Mouse (Mus musculus): ENCODE results near the gene Ss18l1. TPM values are rescaled to one million over a fixed set of nuclear protein-coding genes. Genes with fewer than 3 reads are reported as not detected.
A peak's percentile ranks its signal among the peaks of the same experiment; 100 is the strongest.

Ss18l1 gene
- 10 to 100 TPM; 38.0 to 40.6 TPM for total RNA-seq (2021)
- long read RNA-seq, full-length matches to known transcripts, result 12 of 48 reads
- long read RNA-seq, partial matches to known transcripts, result 3 of 48 reads
- long read RNA-seq, other reads (novel, unspliced or antisense), result 33 of 48 reads

- peak; percentile 89 to 91 for DNase-seq (ENCODE audit: low spot score in 2 of 2)
These were observed at the start of gene Ss18l1, which contains the start of gene Psma7 for GRCm38 (mm10) chr2:180042256-180042857. Gene Ss18l1 (plus strand): TSS chr2:180042509. Gene Psma7 (minus strand): TSS chr2:180042433.

GRCm38 (mm10) chr2:179993071-179993470 is 49.2 kb upstream of the Ss18l1 start:
- no peak for DNase-seq (ENCODE audit: low spot score in 2 of 2)

GRCm38 (mm10) chr2:179998431-179998830 is 43.9 kb upstream of the Ss18l1 start:
- DNase-seq (ENCODE audit: low spot score in 2 of 2), result no peak

GRCm38 (mm10) chr2:180001635-180002034 is 40.7 kb upstream of the Ss18l1 start:
- no peak for DNase-seq (ENCODE audit: low spot score in 2 of 2)

GRCm38 (mm10) chr2:180005656-180006351 is 36.5 kb upstream of the Ss18l1 start:
- DNase-seq (ENCODE audit: low spot score in 2 of 2), result no peak

- DNase-seq (ENCODE audit: low spot score in 2 of 2), result no peak
These were observed 35.8 kb upstream of the Ss18l1 start for GRCm38 (mm10) chr2:180006352-180007017.

- DNase-seq (ENCODE audit: low spot score in 2 of 2), result no peak
These were observed 31.6 kb upstream of the Ss18l1 start for GRCm38 (mm10) chr2:180010686-180011085.

- DNase-seq (ENCODE audit: low spot score in 2 of 2), result no peak
These were observed 30.9 kb upstream of the Ss18l1 start for GRCm38 (mm10) chr2:180011370-180011769.

GRCm38 (mm10) chr2:180013686-180014085 is 28.6 kb upstream of the Ss18l1 start:
- DNase-seq (ENCODE audit: low spot score in 2 of 2), result no peak

GRCm38 (mm10) chr2:180017632-180018031 is 24.7 kb upstream of the Ss18l1 start:
- DNase-seq (ENCODE audit: low spot score in 2 of 2), result no peak

- DNase-seq (ENCODE audit: low spot score in 2 of 2), result no peak
These were observed 23.7 kb upstream of the Ss18l1 start for GRCm38 (mm10) chr2:180018573-180018972.

- DNase-seq (ENCODE audit: low spot score in 2 of 2), result peak in 1 of 2 experiments; percentile 10
These were observed 22.1 kb upstream of the Ss18l1 start for GRCm38 (mm10) chr2:180020091-180020661.

- no peak for DNase-seq (ENCODE audit: low spot score in 2 of 2)
These were observed 21.4 kb upstream of the Ss18l1 start for GRCm38 (mm10) chr2:180020919-180021318.

GRCm38 (mm10) chr2:180022751-180023150 is 19.6 kb upstream of the Ss18l1 start:
- no peak for DNase-seq (ENCODE audit: low spot score in 2 of 2)

GRCm38 (mm10) chr2:180024401-180025098 is 17.8 kb upstream of the Ss18l1 start, which contains the start of gene Lsm14b:
Gene Lsm14b (plus strand): TSS chr2:180024987.
- peak; percentile 98 to 99 for DNase-seq (ENCODE audit: low spot score in 2 of 2)

- peak; percentile 59 to 71 for DNase-seq (ENCODE audit: low spot score in 2 of 2)
These were observed 17.0 kb upstream of the Ss18l1 start for GRCm38 (mm10) chr2:180025135-180025860.

GRCm38 (mm10) chr2:180025861-180026200 is 16.5 kb upstream of the Ss18l1 start:
- DNase-seq (ENCODE audit: low spot score in 2 of 2), result no peak

GRCm38 (mm10) chr2:180027768-180028167 is 14.5 kb upstream of the Ss18l1 start:
- peak in 1 of 2 experiments; percentile 10 for DNase-seq (ENCODE audit: low spot score in 2 of 2)

GRCm38 (mm10) chr2:180031270-180031669 is 11.0 kb upstream of the Ss18l1 start:
- peak in 1 of 2 experiments; percentile 14 for DNase-seq (ENCODE audit: low spot score in 2 of 2)

- peak in 1 of 2 experiments; percentile 10 for DNase-seq (ENCODE audit: low spot score in 2 of 2)
These were observed 9.4 kb upstream of the Ss18l1 start for GRCm38 (mm10) chr2:180032925-180033324.

Measured in layer of hippocampus, postnatal 10 days (tissue).